Mouse (Mus musculus): ENCODE measurements around the gene Mpg.

Gene Mpg

GRCm38 (mm10) chr11:32231125-32231524 is 4.8 kb downstream of the Mpg start:
- no peak for DNase-seq (ENCODE audit: extremely low spot score)

DNA sequence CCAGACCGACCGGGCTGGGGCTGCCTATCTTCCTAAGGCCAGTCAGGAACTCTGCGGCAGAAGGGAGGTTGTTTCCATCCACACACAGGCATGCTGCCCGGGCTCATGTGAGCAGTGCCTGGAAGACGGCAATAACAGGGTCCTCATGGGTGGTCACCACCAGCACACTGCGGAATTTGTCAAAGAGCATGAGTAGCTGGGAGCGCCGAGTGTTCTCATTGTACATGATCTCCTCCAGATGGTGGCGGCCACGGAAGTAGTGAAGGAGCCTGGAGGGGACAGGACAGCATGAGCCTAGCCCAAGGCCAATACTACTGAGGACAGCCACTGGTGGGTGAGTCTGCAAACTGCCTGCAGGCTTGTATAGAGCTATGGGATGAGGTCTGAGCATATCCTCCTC is 6.5 kb downstream of the Mpg start:
- DNase-seq (ENCODE audit: extremely low spot score): no peak

DNA sequence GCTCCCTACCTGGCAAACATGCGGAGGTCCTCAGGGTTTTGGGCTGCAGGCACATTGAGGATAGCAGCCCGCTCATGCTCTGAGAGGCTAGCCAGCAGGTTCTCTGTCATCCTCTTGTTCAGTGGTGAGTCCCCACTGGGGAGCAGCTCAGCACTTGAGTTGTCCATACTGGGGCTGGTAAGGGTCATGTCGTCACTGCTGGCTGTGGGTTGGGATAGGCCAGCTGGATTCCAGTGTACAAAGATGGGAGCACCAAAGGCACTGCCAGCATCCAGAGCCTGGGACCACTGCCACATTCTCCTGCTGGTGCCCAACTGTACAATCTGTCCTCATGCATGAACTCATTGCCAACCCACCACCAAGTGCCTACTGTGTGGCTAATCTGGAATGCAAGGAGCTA is 7.6 kb downstream of the Mpg start:
- no peak for DNase-seq (ENCODE audit: extremely low spot score)

DNA sequence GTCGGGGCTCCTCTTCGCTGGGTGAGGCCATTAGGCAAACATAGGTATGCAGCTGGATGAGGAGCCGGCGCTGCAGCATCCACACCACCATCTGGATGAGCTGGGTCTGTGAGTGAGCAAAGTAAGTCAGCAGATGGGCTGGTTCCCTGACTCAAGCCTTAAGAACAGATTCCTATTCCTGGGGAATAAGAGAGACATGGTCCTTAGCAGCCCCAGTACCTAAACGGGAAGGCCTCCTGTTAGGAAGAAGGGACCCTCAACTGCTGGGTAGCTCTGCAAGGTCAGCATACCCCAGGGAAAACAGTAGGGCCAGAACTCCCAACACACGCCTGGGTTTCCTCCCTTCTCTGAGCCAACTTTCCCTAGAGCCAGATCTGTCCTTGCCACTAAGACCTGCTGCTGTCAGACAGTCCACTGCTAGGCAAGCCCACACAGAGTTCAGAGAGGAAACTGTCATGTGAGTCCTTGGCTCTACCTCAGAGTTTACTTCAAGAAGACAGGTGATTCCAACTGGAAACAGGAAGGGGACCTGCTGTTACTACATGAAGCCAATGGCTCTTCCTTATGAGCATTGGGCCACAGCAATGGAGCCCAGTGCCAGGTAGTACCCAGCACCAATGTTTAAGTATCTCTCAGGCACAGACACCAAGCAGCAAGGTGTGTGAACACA is 8.6 kb downstream of the Mpg start:
- no peak for DNase-seq (ENCODE audit: extremely low spot score)

DNA sequence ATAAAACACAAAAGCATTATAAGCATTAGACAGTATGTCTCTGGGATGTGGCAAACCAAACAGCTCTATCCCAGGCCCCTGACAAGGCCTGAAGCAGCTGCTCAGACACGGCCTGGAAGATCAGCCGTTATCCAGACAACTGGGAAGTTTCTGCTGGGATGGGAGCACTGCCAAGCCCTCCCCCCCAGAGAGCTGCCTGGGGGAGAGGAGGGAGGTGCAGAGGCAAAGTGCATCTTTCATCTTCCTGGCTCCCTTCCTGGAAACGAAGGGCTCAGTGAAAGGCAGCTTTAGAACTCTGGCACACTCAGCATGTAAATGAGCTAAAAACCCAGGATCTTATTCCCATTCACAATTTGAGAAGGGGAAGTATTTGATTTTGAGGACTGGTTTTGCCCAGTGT is 9.3 kb downstream of the Mpg start:
- no peak for DNase-seq (ENCODE audit: extremely low spot score)

DNA sequence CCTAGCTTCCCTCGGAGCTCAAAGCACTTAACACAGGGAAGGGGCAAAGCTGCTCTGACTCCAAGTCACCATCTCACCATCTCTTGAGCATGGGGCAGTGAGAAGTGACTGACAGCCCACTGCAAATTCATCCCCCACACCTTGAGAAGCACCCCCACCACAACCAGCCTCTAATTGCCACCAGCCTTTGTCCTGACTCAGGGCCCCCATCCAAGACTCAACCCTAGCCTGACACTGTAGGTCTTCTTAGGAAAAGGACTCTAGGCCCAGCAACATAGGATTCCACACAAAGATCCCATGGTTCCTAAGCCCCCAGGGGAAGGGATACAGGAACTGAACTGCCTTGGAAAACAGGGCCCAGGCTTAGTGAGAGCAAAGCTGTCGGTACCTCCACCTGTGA is 9.8 kb downstream of the Mpg start:
- DNase-seq (ENCODE audit: extremely low spot score): no peak

DNA sequence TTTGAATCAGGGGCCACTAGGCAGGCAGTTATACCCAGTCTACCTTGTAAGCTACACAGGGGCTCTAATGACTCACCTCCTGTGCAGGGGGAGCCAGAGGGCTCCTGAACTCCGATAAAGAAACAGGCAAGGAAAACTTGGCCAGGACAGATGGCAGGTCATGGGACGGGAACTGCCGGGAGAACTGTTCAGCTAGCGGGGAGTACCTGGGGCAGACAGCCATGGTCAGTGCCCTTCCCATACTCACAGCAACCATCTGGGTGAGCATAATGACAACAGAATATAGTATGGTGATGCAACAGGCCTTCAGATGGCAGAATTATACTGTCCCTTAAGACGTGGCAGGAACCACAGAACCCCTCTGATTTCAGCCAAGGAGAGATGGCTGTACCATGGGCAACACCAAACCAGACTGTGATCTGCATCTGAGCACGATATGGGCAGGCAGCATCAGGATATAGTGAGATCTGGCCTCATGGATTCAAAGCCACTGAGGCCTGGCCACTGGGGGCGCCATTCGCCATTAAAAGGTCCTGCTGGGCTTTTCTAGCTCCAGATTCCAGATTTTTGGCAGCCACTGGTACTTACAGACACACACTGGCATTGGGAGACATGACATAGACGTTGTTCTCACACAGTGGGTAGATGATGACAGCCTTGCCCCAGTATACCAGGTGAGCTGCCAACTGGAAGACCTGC is 10.6 kb downstream of the Mpg start:
- peak; percentile 29 for DNase-seq (ENCODE audit: extremely low spot score)

GRCm38 (mm10) chr11:32237411-32237795 is 11.1 kb downstream of the Mpg start:
- DNase-seq (ENCODE audit: extremely low spot score): no peak

DNA sequence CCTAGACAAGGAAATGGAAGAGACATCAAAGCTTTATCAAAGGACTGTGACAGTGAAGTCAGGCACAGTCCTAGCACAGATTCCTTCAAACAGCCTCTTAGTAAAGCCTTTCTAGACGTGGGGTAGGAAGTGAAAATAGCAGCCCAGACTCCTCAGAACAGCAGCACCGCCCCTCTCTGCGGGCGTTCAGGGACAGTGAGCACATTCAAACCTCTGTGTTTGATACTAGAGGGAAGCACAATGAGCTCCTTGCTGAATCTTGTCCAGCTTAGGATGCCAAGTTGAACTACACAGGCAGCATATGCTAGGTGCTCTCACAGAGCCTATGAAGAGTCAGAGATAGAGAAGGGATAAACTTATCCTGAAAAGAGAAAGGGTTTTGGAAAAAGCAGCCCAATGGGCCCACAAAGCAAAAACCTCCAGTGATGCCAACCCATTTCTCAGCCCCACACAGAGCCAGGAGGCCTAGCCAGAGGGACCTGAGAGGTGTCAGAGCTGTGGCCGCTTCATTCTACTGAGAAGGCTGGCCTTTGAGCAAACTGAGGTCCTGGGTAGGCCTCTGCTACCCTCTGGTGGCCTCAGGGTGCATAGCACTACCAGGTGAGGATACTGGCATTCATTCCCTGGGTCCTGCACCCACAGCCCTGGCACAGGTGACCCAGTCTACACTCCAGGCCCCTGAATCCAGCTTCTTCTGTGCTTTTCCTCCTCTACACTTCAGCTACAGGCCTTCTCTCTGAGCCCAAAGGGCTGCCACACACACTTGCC is 12.0 kb downstream of the Mpg start:
- DNase-seq (ENCODE audit: extremely low spot score): peak; percentile 65

- DNase-seq (ENCODE audit: extremely low spot score): no peak
These were observed 15.1 kb downstream of the Mpg start for GRCm38 (mm10) chr11:32241391-32241790.

- no peak for DNase-seq (ENCODE audit: extremely low spot score)
These were observed 15.9 kb downstream of the Mpg start for GRCm38 (mm10) chr11:32242209-32242608.

- DNase-seq (ENCODE audit: extremely low spot score): no peak
These were observed 17.1 kb downstream of the Mpg start for GRCm38 (mm10) chr11:32243205-32243955.

DNA sequence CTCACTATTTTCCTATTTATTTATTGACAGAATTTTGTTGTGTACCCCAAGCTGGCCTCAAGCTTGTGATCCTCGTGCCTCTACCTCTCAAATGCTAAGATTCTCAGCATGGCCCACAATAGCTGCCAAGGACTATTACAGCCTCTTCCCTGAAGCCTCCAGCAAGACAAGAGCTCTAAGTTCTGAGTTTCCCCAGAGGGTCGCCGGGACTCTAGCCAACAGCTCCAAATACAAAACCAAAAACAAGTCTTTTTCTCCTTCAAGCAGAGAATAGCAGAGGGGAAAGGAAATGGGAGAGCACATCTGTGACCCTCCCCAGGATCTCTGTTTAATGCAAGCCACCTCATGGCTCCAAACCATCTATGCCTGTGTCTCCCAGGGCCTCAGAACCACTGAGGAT is 17.8 kb downstream of the Mpg start:
- DNase-seq (ENCODE audit: extremely low spot score): no peak

- DNase-seq (ENCODE audit: extremely low spot score): no peak
These were observed 18.3 kb downstream of the Mpg start for GRCm38 (mm10) chr11:32244617-32245016.

DNA sequence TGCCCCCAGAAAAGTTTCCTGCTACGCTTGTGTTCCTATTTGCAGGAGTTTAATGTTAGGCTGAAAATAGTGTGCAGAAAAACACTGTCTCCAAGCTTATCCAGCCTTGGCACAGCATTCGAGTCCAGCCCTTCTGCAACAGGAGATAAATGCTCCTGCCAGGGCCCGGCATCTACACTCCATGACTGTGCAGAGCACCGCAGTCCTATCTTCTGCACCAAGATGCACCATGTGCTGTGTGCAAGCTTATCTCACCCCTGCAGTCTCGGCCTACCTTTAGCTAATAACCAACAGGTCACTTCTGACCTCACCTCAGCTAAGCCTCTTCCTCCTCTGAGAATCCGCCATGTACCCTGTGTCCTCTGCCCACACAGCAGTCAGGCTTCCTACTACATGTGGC is 19.3 kb downstream of the Mpg start:
- no peak for DNase-seq (ENCODE audit: extremely low spot score)

DNA sequence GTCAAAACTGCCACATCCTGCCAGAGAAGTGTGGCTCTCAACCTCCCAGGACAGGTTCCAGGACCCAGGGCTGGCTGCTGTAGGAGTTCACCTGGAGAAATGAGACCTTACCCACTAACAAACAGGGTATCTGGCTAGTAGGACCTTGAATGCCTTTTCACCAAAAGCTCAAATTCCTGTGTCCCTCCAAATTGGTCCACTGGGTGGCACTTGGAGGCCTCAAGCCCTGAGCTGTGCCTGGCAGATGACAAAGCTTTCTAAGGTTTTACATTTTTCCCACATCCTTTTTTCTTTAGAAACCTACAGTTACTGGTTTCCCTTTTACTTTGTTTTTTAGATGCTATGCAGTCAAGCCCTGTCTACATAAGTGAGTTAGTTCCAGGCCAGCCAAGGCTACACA is 20.8 kb downstream of the Mpg start:
- DNase-seq (ENCODE audit: extremely low spot score): no peak

- DNase-seq (ENCODE audit: extremely low spot score): no peak
These were observed 22.0 kb downstream of the Mpg start for GRCm38 (mm10) chr11:32248350-32248749.

DNA sequence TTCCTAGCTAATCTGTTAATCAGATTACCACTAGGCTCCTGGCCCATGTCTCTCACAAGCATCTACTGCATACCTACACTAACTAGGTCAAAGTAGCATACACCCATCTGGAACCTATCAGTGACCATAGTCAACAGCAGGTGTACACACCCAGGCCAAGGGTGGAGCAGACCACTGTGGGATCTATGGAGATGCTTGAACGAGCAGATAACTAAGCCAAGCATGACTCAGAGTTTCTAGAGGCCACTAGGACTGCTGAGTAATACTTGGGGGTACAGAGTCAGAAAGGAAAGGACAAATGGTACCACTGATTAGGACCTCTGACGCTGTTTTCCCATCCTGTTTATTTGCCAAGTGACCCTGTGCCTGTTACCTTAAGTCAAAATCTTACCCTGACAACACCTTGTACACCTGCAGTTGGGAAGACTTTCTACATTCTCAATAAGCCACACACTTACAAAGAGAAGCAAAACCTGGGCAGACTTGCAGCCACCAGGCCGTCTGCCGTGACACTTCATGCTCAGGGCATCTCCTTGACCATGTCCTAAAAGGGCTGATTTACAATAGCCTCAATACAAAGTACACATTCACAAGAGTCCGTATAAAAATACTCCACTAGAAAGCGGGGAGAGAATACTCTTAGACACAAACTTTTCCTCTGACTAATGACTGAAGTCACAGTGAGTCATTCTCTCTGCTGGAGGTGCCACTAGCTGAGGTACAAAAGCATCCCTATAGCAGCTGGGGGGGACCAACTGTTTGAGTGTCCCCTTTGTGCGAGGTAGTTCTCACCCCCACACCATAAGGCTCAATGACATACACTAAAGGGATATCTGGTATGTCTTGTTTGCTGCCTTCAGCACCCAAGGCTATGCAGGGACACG is 24.8 kb downstream of the Mpg start:
- DNase-seq (ENCODE audit: extremely low spot score): no peak

DNA sequence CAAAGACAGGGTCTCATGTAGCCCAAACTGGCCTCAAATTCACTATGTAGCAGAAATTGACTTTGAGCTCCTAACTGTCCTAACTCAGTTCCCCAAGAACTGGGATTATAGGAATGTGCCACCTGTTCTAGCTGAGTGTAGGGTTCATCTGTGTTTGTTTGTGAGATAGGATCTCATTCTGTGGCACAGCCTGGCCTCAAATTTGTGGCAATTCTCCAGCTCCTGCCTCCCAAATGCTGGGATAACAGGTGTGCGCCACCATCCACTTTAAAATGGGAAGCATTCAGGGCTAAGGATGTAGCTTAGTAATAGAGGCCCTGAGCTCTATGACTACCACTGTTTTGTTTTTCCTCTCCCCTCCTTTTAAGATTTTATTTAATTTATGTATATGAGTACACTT is 26.8 kb downstream of the Mpg start:
- DNase-seq (ENCODE audit: extremely low spot score): no peak

DNA sequence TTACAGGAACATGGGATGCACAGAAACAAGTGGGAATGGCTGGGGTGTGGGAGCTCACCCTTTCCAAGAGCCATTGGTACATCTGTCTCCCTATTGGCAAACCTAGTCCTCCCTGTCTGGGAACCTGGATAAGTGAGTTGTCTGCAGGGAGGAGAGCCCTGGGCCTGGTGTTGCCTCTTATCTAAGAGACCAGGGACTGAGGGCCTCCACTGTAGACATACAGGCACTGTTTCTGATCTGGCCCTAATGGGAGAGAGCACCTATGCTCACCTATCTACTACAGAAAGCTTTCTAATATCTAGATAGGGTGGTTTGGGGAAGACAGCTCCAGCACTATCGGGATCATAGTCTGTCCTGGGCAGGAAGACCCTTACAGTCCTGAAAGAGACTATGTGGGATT is 29.8 kb downstream of the Mpg start:
- DNase-seq (ENCODE audit: extremely low spot score): no peak

GRCm38 (mm10) chr11:32256566-32256965 is 30.3 kb downstream of the Mpg start:
- no peak for DNase-seq (ENCODE audit: extremely low spot score)

Measured in embryo, embryonic 9.5 days (tissue).